Mouse (Mus musculus) lung, adult 2 months (tissue): ENCODE results near the gene Med16.

ENCODE experiments used
- CTCF ChIP-seq: fragments of 200-500 bp; IDR thresholded peaks from 2 replicates; pipeline ENCODE4 v1.5.1; 2011; ENCODE audit warnings: mild to moderate bottlenecking, low read length, control low read depth; ENCODE audit not compliant: insufficient read depth
- POLR2A ChIP-seq: fragments of 200-500 bp; IDR thresholded peaks from 2 replicates; pipeline ENCODE4 v1.6.1; 2011; ENCODE audit warnings: low read depth, mild to moderate bottlenecking, control low read depth, low read length, borderline replicate concordance; ENCODE audit errors: extremely low read depth

DNA sequence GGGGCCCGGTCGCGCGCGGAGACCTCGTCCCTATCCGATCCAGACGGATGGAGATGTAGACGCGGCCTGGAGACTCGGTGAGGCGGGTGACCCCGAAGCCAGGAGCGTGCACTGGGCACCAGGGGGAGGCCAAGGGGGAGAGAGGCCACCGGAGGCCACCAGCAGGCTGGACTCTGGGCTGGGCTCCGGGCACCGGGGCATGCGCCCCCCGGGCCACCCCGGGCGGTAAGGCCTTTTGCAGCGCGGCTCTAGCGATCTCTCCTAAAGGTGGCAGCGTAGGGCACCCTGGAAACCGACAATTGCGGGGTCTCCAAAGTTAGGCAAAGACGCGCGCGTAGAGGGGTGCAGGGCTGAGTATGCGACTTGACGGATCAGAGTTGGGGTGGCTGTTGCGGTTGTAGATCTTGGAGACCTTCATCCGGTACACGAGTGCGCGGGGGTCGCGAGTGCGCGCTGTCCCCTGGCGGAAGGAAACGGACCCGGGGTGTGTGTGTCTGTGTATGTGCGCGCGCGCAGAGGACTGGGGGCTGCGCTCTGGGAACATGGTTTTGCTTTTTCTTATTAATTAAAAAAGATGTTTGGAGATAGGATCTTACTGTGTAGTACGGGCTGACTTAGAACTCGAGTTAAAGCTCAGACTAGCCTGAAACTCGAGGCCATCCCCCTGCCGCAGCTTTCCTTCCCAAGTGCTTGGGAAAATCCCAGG is 18.8 kb upstream of the Med16 start:
- TF ChIP-seq POLR2A (no peak), CTCF (no peak)
